Mouse (Mus musculus) left cerebral cortex, adult 18-20 months (tissue): Measurements from ENCODE around the gene Cmas. TPM values are rescaled to one million over a fixed set of nuclear protein-coding genes. Genes with fewer than 3 reads are reported as not detected.

ENCODE experiments used
- total RNA-seq, 2 experiments: library from RNA; stranded (reverse); gene quantifications; 2 replicates each; pipeline ENCODE4 v1.2.3; 2021

Gene Cmas
- total RNA-seq, 2 experiments from 2014 or later, result 115 to 116 TPM

Other genes starting within 250 kb of the Cmas start
- 100 to 1,000 TPM; 874 to 889 TPM for gene Ldhb, start 248.7 kb upstream of the Cmas start, total RNA-seq
- gene Kcnj8, start 185.1 kb upstream of the Cmas start, total RNA-seq, result 1 to 10 TPM; 2.3 to 2.5 TPM
- 1 to 10 TPM; 3.0 to 4.7 TPM for gene Abcc9, start 54.4 kb upstream of the Cmas start, total RNA-seq
- not detected for gene Sult6b2, start 47.8 kb downstream of the Cmas start, total RNA-seq
- 10 to 100 TPM; 28.2 to 32.8 TPM for gene St8sia1, start 207.8 kb downstream of the Cmas start, total RNA-seq